Mouse (Mus musculus) gastrocnemius, postnatal 4 days (tissue): ENCODE measurements around the gene Exosc1. TPM values are rescaled to one million over a fixed set of nuclear protein-coding genes. Genes with fewer than 3 reads are reported as not detected.

ENCODE experiments used
- DNase-seq, 2 experiments: peaks; one replicate each; pipeline ENCODE4 v3.0.0; 2021 to 2022; ENCODE audit warnings: low spot score in 2 of 2, mixed read lengths in 2 of 2
- long read RNA-seq, 2 experiments: library from polyadenylated mRNA; stranded (forward); transcript quantifications; one replicate each; pipeline ENCODE4 v2.0.0; 2021
- total RNA-seq, 2 experiments: library from RNA; stranded (reverse); gene quantifications; 2 replicates each; pipeline ENCODE4 v1.2.3; 2021

Exosc1 gene
- 10 to 100 TPM; 19.6 to 24.5 TPM for total RNA-seq
- long read RNA-seq, experiment 1, transcript Exosc1-201 (8 exons, 1,018 nt) = major isoform, 39 of 54 reads
- long read RNA-seq, experiment 1, partial matches to known transcripts = 2 of 54 reads
- long read RNA-seq, experiment 1, other reads (novel, unspliced or antisense) = 9 of 54 reads
- long read RNA-seq, experiment 2, transcript Exosc1-201 (8 exons, 1,018 nt) = major isoform, 16 of 19 reads
- long read RNA-seq, experiment 2, partial matches to known transcripts = 0 of 19 reads
- long read RNA-seq, experiment 2, other reads (novel, unspliced or antisense) = 1 of 19 reads

GRCm38 (mm10) chr19:41933179-41934086 is at the start of gene Exosc1, which contains the start of gene Zdhhc16:
Gene Exosc1 (minus strand): TSS chr19:41933423.
Gene Zdhhc16 (plus strand): TSS chr19:41933480.
- peak; percentile 93 to 97 for DNase-seq

GRCm38 (mm10) chr19:41982791-41983150 is 49.5 kb upstream of the Exosc1 start:
- no peak for DNase-seq

- peak; percentile 51 to 70 for DNase-seq
These were observed 48.9 kb upstream of the Exosc1 start for GRCm38 (mm10) chr19:41981931-41982790.

DNA sequence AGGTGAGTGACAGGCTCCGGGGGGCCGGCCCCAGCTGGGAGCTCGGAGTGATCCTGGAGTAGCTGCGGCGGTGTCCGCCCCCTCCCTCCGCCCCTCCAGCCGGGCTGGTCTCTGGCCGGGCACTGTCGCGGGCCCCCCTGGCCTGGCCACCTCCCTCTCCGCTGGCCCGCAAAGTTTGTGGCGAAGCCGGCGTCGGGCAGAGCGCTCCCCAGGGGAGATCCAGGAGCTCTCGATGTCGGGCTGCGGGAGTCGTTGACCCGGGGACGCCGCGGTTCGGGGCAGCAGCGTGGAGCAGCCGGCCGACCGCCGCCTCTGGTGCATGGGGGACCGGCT is 48.3 kb upstream of the Exosc1 start, which contains the start of gene Ubtd1:
TSS of gene Ubtd1 (plus strand) at position 169 of the 333 bp plus-strand sequence.
- no peak for DNase-seq

DNA sequence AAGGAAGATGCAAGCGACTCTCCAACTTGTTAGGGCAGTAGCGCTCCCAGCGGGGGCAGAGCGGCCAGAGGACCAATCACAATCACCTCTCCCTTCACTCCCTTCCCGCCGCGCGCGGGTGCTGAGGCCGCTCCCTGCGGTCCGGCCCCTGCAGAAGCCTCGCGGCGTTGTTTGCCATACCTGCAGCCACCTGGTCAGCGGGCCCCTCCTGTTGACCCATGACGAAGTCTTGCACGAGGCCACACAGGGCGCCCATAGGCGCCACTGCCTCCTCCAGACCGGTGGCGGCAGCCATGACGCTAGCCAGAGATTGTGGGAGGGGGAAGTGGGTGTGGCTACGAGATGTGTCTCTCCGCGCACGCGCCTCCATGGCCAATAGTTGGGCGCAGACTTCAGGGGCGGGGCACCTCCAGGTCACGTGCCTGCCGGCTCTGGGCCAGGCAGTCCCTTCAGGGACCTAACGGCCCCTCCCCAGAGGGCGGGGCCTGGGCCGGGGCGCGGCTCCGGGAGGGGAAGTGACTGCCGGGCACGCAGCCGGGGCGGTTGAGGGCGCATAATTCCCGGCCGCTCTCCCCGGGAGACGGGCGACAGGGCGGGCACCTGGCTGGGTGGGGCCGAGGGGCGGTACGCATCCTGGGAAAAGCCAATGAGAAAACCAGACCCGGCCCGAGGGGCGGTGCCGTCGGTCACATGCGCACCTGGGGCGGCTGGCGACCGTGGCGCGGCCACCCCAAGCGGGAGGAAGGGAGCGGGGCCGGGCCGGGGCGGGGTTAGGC is 47.8 kb upstream of the Exosc1 start, which contains the start of gene Mms19:
TSS of gene Mms19 (minus strand) at position 339 of the 776 bp plus-strand sequence.
- DNase-seq = peak; percentile 96 to 98

GRCm38 (mm10) chr19:41980422-41980818 is 47.2 kb upstream of the Exosc1 start:
- peak in 1 of 2 experiments; percentile 30 for DNase-seq

GRCm38 (mm10) chr19:41973891-41974794 is 40.9 kb upstream of the Exosc1 start:
- DNase-seq = no peak

GRCm38 (mm10) chr19:41969618-41970017 is 36.4 kb upstream of the Exosc1 start:
- no peak for DNase-seq

DNA sequence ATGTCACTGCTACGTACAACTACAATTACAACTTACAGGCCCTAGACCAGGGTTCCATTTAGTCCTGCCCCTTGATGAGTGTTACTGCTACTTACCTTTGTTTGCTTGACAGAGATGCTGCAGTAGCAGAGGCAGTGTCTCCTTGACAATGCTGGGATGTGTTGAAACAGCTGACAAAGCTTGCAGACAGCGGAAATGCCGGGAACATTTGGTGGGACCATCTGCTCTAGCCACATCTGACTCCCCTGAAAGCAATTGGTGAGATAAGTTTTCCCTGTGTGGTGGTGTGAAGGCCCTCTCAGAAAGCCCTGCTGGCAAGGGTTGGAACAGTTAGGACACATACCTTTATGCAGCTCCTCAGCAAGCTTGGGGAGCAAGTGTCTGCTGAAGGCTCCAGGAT is 20.4 kb upstream of the Exosc1 start:
- DNase-seq = no peak

DNA sequence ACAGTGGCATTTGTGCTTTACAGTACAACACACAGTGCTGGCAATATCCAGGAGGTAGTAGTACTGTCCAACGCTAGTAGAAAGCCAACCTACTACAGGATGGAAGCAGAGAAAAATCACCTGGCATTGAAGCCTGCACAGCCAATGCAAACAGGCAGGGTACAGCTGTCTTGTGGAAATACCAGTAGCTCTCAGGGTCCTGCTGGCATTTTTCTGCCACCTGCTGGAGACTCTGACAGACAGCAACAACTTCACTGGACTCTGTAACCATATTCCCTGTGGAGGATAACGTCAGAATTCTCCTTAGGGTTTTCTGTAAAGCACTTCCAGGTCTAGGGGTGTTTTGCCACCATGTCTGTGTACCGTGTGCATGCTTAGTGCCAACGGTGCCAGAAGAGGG is 19.1 kb upstream of the Exosc1 start:
- no peak for DNase-seq

GRCm38 (mm10) chr19:41943841-41944240 is 10.6 kb upstream of the Exosc1 start:
- DNase-seq = no peak

- DNase-seq = no peak
These were observed 5.3 kb upstream of the Exosc1 start for GRCm38 (mm10) chr19:41938539-41938938.

DNA sequence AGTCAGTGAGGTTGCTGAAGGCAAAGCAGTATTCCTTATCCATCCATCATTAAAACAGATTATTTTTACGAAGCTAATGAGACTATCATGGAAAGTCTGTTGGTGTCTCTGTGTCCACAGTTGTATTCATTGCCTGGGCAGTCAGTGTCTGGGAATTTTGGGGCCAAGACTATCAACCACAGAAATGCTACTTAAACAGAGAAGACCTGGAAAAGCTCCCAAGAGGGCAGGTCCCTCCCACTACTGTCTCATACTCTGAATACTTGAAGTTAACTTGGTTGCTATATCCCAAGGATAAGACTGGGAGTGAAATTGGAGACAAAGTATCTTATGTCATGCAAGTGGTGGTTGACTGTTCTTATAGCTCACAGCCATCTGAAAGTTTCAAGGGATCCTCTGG is 2.7 kb upstream of the Exosc1 start:
- no peak for DNase-seq

DNA sequence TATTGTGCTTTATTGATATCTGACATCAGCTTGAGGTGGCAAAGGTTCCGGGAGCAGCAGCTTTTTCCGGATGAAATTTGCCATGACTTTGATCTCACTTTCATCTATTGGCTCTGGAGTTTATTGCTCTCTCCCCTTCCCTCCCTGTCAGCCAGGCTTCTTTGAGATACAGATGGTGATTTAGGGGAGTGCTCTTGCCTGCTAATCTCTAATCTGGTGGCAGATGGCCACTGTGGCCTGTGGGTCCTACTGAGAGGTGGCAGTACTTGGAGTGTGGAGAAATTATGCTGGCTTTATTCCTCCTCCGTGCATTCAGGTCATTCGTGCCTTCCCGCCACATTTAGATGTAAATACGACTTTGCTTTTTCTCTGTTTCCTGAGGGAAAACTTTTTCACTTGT is 901 bp upstream of the Exosc1 start:
- DNase-seq = no peak

GRCm38 (mm10) chr19:41932686-41933085 is 537 bp downstream of the Exosc1 start:
- DNase-seq = no peak

DNA sequence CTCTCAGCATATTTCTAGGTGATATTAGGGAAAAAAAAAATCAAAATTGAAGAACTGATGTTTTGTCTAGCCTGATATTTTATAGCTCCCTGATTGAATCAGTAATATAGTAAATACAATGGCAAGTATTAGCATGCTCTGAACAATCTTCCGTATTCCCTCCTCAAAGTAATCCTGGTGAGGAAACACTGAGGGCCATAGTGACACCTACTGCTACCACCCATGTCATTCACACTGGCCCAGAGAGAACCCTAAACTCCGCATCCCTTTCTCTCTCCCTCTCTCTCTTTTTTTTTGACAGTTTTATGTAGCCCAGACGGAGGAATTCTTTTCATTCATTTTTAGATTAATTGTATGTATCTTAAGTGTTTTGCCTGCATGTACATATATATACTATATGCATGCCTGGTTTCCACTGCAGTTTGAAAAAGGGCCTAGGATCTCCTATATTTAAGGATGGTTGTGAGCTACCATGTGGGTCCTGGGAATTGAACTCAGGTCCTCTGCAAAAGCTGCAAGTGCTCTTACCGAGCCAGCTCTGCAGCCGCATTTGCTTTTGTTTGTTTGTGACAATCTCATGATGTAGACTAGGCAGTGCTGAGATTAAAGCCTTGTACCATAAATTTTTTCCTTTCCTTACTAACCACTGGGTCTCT is 12.7 kb downstream of the Exosc1 start:
- no peak for DNase-seq

DNA sequence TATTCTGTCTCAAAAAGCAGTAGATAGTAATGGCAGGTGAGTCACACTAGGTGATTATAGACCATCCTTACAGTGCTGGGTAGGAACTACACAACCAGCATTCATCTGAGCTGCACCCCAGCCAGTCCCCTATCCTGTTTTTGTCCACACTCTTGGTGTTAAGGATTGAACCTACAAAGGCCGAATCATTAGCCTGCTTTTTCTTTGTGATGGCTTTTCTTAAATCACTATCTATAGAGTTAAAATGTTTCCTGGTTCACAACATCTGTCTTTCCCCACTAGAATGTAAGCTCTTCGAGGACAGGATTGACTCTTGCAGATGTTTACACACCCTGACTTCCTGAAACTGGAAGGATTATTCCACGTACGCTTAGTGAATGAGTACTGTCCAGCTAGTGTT is 13.8 kb downstream of the Exosc1 start:
- no peak for DNase-seq

DNA sequence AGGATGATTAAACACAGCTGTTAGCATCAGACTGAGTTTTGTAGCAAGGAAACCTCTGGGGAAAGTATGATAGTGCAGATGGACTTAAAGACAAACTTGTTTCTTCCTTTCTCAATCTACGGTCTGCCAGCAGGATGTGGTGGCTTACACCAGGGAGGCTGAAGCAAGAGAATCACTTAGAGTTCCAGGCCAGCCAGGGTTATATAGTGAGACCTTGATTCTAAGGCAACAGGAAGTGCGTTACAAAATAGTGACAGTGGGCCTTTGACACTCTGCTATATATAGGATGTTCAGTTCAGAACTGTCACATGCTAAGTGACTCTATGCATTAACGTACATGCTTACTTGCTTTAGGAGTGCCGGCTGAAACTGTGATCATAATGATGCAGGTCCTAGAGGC is 16.4 kb downstream of the Exosc1 start:
- DNase-seq = no peak

DNA sequence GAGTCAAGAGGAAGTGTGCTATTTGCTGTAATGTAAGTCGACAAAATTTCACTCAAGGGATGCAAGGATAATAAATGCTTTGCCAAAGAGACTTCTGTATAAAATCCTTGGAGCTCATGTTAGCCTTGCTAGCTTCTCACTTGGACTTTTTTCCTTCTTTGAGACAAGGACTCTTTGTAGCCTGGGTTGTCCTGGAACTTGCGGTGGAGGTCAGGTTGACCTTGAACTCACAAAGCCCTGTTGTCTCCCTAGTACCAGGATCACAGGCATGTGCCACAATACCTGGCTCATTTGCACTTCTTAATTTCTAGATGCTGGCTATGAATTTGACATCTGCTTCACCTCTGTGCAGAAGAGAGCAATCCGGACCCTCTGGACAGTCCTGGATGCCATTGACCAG is 17.9 kb downstream of the Exosc1 start:
- DNase-seq = no peak
